ENCODE assay signal across 8 mouse cellular contexts in genomic region chr10:120745138-120745856, GRCm38 (mm10).
DNase-seq lines count a peak whose midpoint lies in the region; ATAC-seq and TF ChIP-seq lines count a peak whose summit lies in the region.

No protein-coding gene starts in this region.

- H3K27me3 ChIP-seq in forebrain, embryonic 12.5 days = peaks cover 26% of the 10 kb centered on the region
- H3K27me3 ChIP-seq in heart, embryonic 15.5 days = no peaks in the 10 kb centered on the region
- no peaks in the 10 kb centered on the region for H3K27me3 ChIP-seq in kidney, embryonic 16.5 days (ENCODE audit: insufficient read depth, low read length)
- no peaks in the 10 kb centered on the region for H3K27me3 ChIP-seq in limb, embryonic 15.5 days
- H3K27me3 ChIP-seq in midbrain, embryonic 14.5 days (ENCODE audit: control insufficient read depth, insufficient read depth, low read length) = peaks cover 14% of the 10 kb centered on the region; the same call in 1 of the 2 replicates
- H3K27me3 ChIP-seq in stomach, postnatal 0 days (ENCODE audit: control insufficient read depth, insufficient read depth, low read length) = no peaks in the 10 kb centered on the region

- peaks cover 14% of the 10 kb centered on the region for H3K4me1 ChIP-seq in forebrain, embryonic 12.5 days
- peaks cover 14% of the 10 kb centered on the region for H3K4me1 ChIP-seq in heart, embryonic 15.5 days (replicated peaks)
- peaks cover 26% of the 10 kb centered on the region for H3K4me1 ChIP-seq in kidney, embryonic 16.5 days (ENCODE audit: insufficient read depth, low read length)
- peaks cover 22% of the 10 kb centered on the region for H3K4me1 ChIP-seq in limb, embryonic 15.5 days
- no peaks in the 10 kb centered on the region for H3K4me1 ChIP-seq in midbrain, embryonic 14.5 days (ENCODE audit: control insufficient read depth, insufficient read depth, low read length)
- H3K4me1 ChIP-seq in stomach, postnatal 0 days (replicated peaks; ENCODE audit: control insufficient read depth, insufficient read depth) = peaks cover 2% of the 10 kb centered on the region; the same call in 1 of the 2 replicates

- peak; percentile 28; the same call in 1 of the 2 replicates for TF ChIP-seq CTCF in stomach, postnatal 0 days (IDR thresholded peaks at IDR 0.05; ENCODE audit: low read depth)

- H3K36me3 ChIP-seq in forebrain, embryonic 12.5 days (replicated peaks) = no peaks in the 10 kb centered on the region
- no peaks in the 10 kb centered on the region for H3K36me3 ChIP-seq in heart, embryonic 15.5 days
- H3K36me3 ChIP-seq in kidney, embryonic 16.5 days (ENCODE audit: insufficient read depth, low read length) = no peaks in the 10 kb centered on the region
- no peaks in the 10 kb centered on the region for H3K36me3 ChIP-seq in limb, embryonic 15.5 days
- H3K36me3 ChIP-seq in midbrain, embryonic 14.5 days (ENCODE audit: control insufficient read depth, insufficient read depth, low read length) = no peaks in the 10 kb centered on the region
- no peaks in the 10 kb centered on the region for H3K36me3 ChIP-seq in stomach, postnatal 0 days (ENCODE audit: control insufficient read depth, insufficient read depth, low read length)

- peak; percentile 11 to 20 for DNase-seq in B cell, adult 2 months
- DNase-seq in brain, adult 2 months (ENCODE audit: low read depth, low spot score) = peak; percentile 47
- DNase-seq in midbrain, embryonic 14.5 days = peak; percentile 84
- DNase-seq in stomach, postnatal 0 days (ENCODE audit: low spot score) = peak; percentile 82

- 5% methylated on average over 18 of the region's 18 CpGs for WGBS in forebrain, embryonic 12.5 days
- WGBS in heart, embryonic 15.5 days = 8% methylated on average over 18 of the region's 18 CpGs
- WGBS in kidney, embryonic 16.5 days = 11% methylated on average over 18 of the region's 18 CpGs
- 6% methylated on average over 18 of the region's 18 CpGs for WGBS in limb, embryonic 15.5 days
- 4% methylated on average over 18 of the region's 18 CpGs for WGBS in midbrain, embryonic 14.5 days
- WGBS in stomach, postnatal 0 days = 9% methylated on average over 18 of the region's 18 CpGs

- H3K9me3 ChIP-seq in forebrain, embryonic 12.5 days = no peaks in the 10 kb centered on the region
- H3K9me3 ChIP-seq in heart, embryonic 15.5 days (replicated peaks) = no peaks in the 10 kb centered on the region
- H3K9me3 ChIP-seq in kidney, embryonic 16.5 days (ENCODE audit: low read length) = no peaks in the 10 kb centered on the region
- H3K9me3 ChIP-seq in limb, embryonic 15.5 days = no peaks in the 10 kb centered on the region
- no peaks in the 10 kb centered on the region for H3K9me3 ChIP-seq in midbrain, embryonic 14.5 days (ENCODE audit: control insufficient read depth, low read length)
- no peaks in the 10 kb centered on the region for H3K9me3 ChIP-seq in stomach, postnatal 0 days (ENCODE audit: control insufficient read depth, low read length)

- H3K4me3 ChIP-seq in forebrain, embryonic 12.5 days (replicated peaks) = peak overlapping the region; percentile 36
- peak overlapping the region; percentile 37 for H3K4me3 ChIP-seq in heart, embryonic 15.5 days
- peak overlapping the region; percentile 41 for H3K4me3 ChIP-seq in kidney, embryonic 16.5 days (ENCODE audit: low read length)
- peak overlapping the region; percentile 37 for H3K4me3 ChIP-seq in limb, embryonic 15.5 days
- peak overlapping the region; percentile 28 for H3K4me3 ChIP-seq in midbrain, embryonic 14.5 days (replicated peaks; ENCODE audit: low read depth, low read length)
- peak overlapping the region; percentile 31 for H3K4me3 ChIP-seq in stomach, postnatal 0 days (ENCODE audit: low read depth, low read length)

- H3K4me2 ChIP-seq in forebrain, embryonic 12.5 days = peak overlapping the region; percentile 64
- H3K4me2 ChIP-seq in heart, embryonic 15.5 days = peak overlapping the region; percentile 72
- peak overlapping the region; percentile 66 for H3K4me2 ChIP-seq in kidney, embryonic 16.5 days (replicated peaks; ENCODE audit: low read depth, low read length)
- peak overlapping the region; percentile 64 for H3K4me2 ChIP-seq in limb, embryonic 15.5 days
- H3K4me2 ChIP-seq in midbrain, embryonic 14.5 days (ENCODE audit: low read length) = peak overlapping the region; percentile 60
- H3K4me2 ChIP-seq in stomach, postnatal 0 days (replicated peaks; ENCODE audit: low read depth) = peak overlapping the region; percentile 53

- H3K9ac ChIP-seq in forebrain, embryonic 12.5 days = peak overlapping the region; percentile 53
- H3K9ac ChIP-seq in heart, embryonic 15.5 days = peak overlapping the region; percentile 33; the same call in 1 of the 2 replicates
- peak overlapping the region; percentile 54 for H3K9ac ChIP-seq in kidney, embryonic 16.5 days (replicated peaks; ENCODE audit: low read length)
- H3K9ac ChIP-seq in limb, embryonic 15.5 days = 0 out of 2 replicates have a peak overlapping the region, but pooled peaks have one; percentile 28
- H3K9ac ChIP-seq in midbrain, embryonic 14.5 days (replicated peaks; ENCODE audit: low read length) = peak overlapping the region; percentile 18
- H3K9ac ChIP-seq in stomach, postnatal 0 days (ENCODE audit: low read length) = peak overlapping the region; percentile 5; the same call in 1 of the 2 replicates

- TF ChIP-seq EP300 in stomach, postnatal 0 days (optimal IDR thresholded peaks at IDR 0.05) = no peak

- peak overlapping the region; percentile 89 for H3K27ac ChIP-seq in forebrain, embryonic 12.5 days
- H3K27ac ChIP-seq in heart, embryonic 15.5 days = peak overlapping the region; percentile 50
- H3K27ac ChIP-seq in kidney, embryonic 16.5 days (ENCODE audit: low read length) = peak overlapping the region; percentile 84
- H3K27ac ChIP-seq in limb, embryonic 15.5 days = peak overlapping the region; percentile 88
- H3K27ac ChIP-seq in midbrain, embryonic 14.5 days (replicated peaks; ENCODE audit: low read depth, low read length) = no peak overlapping the region
- no peak overlapping the region for H3K27ac ChIP-seq in stomach, postnatal 0 days (replicated peaks)

- ATAC-seq in forebrain, embryonic 12.5 days (ENCODE audit: low FRiP score) = peak; percentile 93
- peak; percentile 87 for ATAC-seq in heart, embryonic 15.5 days (replicated peaks; ENCODE audit: insufficient number of reproducible peaks, insufficient read depth, low FRiP score, low read depth)
- peak; percentile 80 for ATAC-seq in kidney, embryonic 16.5 days (ENCODE audit: low FRiP score, low TSS enrichment)
- ATAC-seq in limb, embryonic 15.5 days (ENCODE audit: insufficient number of reproducible peaks, low FRiP score, low TSS enrichment, low read depth) = peak; percentile 83
- ATAC-seq in midbrain, embryonic 14.5 days (ENCODE audit: low FRiP score, low TSS enrichment) = peak; percentile 70; the same call in 1 of the 2 replicates
- ATAC-seq in stomach, postnatal 0 days (ENCODE audit: low FRiP score, low TSS enrichment) = peak; percentile 85

Comparison
In these comparisons a context has a peak if more than half of its experiments do, and no peak if none do; other contexts are left out.
1. DNase-seq: peak in every context shown above with its lines; median percentile 84 in midbrain, embryonic 14.5 days; 82 in stomach, postnatal 0 days; 47 in brain, adult 2 months; 16 in B cell, adult 2 months.
2. H3K27ac ChIP-seq: peak in forebrain, embryonic 12.5 days (single experiment), heart, embryonic 15.5 days (single experiment), kidney, embryonic 16.5 days (single experiment) and limb, embryonic 15.5 days (single experiment); none in midbrain, embryonic 14.5 days (single experiment) and stomach, postnatal 0 days (single experiment).
3. Peak in every context shown above with its lines, with median percentiles within 50 percentile points of each other: ATAC-seq, H3K4me2 ChIP-seq, H3K4me3 ChIP-seq and H3K9ac ChIP-seq.